Mouse (Mus musculus) right cerebral cortex, postnatal 25 days (tissue): Measurements from ENCODE around the gene Tes3-ps.

ENCODE experiments used
- DNase-seq: peaks from one replicate; pipeline ENCODE4 v3.0.0; 2022

Gene Tes3-ps

GRCm38 (mm10) chr13:49492376-49493368, at the start of gene Tes3-ps:
Tes3-ps (plus strand) TSS chr13:49493318.
- DNase-seq, result no peak

DNA sequence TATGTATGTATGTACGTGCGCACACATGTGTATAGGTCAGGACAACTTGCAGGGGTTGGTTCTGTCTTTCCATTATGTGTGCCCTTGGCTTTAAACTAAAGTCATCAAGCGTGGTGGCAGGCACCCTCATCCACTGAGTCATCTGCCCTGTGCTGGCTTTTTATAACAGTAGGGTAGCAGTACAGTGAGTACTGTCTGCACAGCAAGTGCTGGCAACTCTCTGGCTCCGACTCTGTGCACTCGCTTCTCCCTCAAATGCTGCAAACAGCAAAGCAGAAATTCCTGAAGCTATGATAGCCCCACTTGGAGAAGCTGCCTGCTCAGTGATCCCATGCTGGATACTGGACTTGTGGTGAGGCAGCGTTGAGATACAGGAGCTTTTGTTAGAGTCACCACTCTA, 48.7 kb upstream of the Tes3-ps start:
- no peak for DNase-seq

GRCm38 (mm10) chr13:49449318-49449749, 43.8 kb upstream of the Tes3-ps start:
- DNase-seq, result peak; percentile 73

DNA sequence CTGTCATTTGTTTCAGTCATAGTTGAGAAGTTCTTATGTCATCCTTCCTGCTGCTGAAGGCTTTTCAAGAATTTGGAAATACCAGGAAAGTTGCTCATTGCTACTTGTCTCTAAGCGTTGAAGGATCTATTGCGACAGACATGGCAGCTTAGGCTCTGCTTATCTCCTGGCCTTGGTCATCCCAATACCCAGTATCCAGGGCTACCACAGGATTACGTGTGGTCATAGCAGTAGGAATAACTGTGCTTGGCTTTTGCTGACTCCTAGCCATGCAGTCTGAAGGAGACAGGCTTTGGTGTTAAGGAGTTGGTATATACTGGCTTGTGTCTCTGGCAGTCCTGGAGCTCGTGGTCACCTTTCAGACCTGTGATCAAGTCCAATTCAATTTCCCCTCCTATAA, 32.8 kb upstream of the Tes3-ps start:
- no peak for DNase-seq

- no peak for DNase-seq
These were observed 32.3 kb upstream of the Tes3-ps start for GRCm38 (mm10) chr13:49460692-49461414.

GRCm38 (mm10) chr13:49461458-49462132, 31.5 kb upstream of the Tes3-ps start:
- no peak for DNase-seq

- DNase-seq, result no peak
These were observed 30.2 kb upstream of the Tes3-ps start for GRCm38 (mm10) chr13:49462921-49463320.

DNA sequence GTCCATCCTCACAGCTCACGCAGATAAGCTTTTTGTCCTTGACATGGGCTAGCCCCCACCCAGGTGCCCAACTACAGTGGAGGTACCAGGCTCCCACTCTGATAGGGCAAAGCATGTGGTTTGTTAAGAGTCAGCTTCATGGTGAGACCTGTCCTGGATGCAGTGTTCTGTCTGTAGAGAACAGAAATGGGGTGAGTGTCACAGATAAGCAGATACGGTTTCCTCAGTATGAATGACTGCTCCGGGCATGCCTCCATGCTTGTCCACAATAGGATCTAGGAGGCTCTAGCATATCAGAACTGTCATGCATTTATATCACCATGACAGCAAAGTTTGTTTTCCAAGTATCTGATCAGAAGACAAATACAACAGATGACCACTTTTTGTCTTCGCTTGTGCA, 27.2 kb upstream of the Tes3-ps start:
- DNase-seq, result no peak

DNA sequence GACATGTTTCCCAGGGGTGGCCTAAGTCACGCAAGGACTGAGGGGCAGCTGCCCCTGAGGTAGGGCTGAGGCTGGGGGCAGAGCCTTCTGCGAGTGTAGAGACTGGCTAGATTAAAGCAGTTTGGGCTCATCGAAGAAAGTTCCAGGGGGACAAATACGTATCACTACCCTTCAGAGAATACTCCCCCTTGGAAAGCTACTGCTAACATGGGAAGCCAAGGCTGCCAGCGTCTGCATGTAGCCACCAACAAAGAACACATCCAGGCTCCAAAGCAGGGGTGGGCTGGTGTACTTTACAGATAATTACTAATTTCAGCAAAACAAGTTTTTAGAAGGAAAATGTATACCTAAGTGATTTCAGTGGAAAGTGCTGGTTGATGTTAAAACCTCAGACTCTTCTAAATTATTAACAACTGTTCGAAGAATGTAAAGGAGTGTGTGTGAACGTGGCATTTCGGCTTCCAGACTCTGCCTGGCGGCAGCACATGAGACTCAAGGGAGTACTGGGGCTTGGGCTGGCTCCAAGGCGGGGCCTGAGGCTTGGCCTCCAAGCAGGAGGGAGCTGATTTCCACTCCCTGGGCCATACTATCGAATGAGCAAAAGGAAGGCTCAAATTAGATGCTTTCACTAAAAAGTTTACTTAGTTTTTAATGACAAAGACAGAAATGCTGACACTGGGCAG, 26.6 kb upstream of the Tes3-ps start:
- no peak for DNase-seq

- DNase-seq, result no peak
These were observed 25.5 kb upstream of the Tes3-ps start for GRCm38 (mm10) chr13:49467585-49467984.

DNA sequence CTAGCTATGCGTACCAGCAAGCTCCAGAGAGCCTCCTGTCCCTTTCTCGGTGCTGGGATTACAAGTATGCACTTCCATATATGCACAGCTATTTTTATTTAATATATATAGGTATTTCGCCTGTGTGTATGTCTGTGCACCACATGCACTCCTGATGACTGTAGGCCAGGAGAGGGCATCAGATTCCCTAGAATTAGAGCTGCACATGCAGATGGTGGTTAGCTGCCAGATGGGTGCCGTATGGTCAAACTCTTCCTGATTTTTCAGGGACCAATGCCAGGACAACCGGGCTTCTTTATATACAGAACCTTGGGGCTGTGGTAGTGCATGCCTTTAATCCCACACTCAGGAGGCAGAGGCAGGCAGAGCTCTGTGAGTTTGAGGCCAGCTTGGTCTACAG, 24.1 kb upstream of the Tes3-ps start:
- DNase-seq, result no peak

DNA sequence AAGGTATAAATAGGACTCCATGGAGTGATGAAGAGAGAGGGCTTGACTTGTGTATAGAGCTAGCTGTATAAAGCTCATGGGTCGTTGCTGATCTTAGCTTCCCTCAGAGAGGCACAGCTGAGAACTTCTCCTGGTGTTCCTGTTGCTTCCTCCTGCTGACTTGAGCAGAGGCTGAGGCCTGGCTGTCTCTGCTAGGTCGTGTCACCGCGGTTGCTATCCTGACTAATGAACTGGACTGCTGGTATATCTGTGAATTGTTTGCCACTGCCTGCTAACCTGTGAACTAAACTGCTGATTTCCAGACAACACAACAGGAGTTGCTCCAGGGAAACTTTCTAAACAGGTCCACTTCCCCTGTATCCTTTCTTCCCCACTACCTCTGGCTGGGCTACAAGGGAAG, 22.8 kb upstream of the Tes3-ps start:
- no peak for DNase-seq

- no peak for DNase-seq
These were observed 22.3 kb upstream of the Tes3-ps start for GRCm38 (mm10) chr13:49470806-49471205.

- DNase-seq, result no peak
These were observed 21.0 kb upstream of the Tes3-ps start for GRCm38 (mm10) chr13:49471981-49472675.

GRCm38 (mm10) chr13:49472676-49473005, 20.5 kb upstream of the Tes3-ps start:
- DNase-seq, result no peak

DNA sequence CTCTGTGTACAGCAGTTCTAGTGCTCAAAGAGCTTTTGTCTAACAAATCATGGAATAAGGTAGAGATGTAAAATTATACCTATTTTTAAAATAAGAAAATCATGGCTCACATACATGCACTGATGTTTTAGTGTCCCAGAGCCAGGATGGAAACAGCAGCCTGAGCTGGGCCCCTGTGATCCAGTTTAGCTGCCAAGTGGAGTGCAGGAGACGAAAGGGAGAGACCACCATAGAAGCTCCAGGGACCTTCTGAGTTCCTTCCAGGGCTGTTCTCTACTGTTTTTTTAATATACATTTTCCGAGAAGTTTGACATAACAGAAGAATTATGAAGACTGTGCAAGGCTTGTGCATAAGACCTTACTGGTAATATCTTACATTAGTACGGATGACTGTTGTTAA, 15.2 kb upstream of the Tes3-ps start:
- DNase-seq, result no peak

DNA sequence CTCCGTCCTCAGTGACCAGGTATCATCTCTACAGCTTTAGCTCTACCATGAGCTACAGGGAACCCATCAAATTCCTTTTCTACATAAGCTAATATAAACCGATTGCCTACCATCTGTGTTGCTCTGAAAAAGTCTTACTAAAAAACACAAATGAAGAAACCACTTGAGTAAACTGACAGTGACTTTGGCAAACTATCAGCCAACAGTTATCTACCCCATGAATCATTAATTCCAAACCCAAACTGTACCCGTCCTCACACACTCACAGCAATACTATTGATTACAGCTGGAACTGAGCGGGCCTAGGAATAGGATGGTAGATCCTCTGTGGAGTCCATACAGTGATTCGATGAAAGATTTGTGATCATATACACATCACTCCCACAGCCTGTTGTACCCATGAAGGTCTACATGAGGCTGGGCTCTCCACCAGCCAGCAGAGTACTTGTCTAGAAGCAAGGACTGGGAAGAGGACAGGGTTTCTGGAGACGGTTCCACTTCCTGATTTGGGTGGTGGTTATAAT, 14.2 kb upstream of the Tes3-ps start:
- DNase-seq, result no peak

DNA sequence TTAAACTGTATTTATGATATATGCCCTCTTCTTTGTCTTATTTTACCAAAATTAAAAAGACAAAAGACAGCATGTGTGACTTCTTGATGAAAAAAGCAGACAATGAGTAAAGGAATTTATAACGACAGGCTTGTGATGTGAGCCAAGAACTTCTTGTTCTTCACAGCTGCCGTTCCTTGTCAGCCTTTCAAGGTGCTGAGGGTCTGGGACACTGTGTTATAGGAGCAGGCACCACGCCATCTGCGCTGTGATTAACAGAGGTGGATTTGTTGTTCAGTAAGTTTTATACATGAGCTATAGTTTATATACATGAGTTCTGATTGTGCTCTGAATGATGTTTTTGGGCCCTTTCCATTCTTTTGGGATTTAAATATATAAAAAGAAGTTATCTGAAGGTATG, 13.7 kb upstream of the Tes3-ps start:
- no peak for DNase-seq

- DNase-seq, result no peak
These were observed 13.1 kb upstream of the Tes3-ps start for GRCm38 (mm10) chr13:49480057-49480456.

DNA sequence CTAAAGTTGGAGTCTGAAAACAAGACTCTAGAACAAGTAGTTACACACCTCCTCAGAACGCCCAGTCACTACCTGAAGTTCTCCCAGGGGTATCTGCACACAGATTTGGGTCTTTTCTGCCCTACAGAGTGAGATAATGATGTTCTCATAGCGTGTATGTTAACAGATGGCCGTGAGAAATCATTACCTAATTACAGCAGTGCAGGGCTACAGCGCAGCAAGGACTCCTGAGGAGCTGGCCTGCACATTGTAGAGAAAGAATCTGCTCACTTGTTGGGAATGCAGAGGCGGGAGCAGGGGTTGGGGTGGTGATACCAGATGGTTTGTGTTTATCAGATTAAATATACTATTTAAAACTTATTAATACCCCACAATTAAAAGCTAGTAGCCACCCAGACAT, 12.6 kb upstream of the Tes3-ps start:
- DNase-seq, result no peak

DNA sequence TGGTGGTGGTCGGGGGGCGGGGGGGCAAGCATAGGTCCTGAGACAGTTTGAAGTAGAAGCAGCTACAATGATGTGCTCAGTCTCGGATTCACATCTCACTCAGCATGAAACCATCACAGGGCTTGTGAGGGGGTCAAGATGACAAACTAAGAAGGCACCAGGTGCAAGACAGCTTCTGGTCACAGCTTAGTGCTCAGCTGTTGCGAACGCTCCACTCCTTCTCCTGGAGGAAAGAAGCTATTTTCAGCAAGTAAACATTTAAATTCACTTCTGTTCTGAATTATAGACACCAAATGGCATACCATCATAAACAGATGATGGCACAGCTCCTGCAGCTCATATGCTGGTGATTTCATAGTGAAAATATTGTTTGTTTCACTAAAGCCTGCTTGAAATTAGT, 7.7 kb upstream of the Tes3-ps start:
- no peak for DNase-seq

DNA sequence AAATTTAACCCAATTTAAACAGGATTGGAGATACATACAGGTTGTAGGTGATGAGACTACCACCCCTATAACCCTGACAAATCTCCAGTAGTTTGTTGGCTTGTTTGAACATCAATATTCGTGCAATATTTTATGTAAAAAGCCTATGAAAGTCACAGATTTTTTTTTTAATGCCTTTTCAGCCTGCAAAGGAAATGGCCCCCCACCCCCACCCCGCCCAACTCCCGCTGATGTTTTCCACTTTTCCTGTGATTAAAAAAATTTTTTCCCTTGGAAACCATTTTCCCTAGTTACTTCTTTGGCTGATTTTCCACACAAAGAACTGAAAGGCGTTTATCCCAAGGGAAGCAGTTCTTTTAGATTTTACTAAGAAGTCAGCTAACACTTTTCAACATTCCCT, 11.4 kb downstream of the Tes3-ps start, which contains the start of gene Ecm2:
Gene Ecm2 (plus strand): TSS at position 301 of the 400 bp plus-strand sequence.
- DNase-seq, result no peak
